In the genomic region with DNA sequence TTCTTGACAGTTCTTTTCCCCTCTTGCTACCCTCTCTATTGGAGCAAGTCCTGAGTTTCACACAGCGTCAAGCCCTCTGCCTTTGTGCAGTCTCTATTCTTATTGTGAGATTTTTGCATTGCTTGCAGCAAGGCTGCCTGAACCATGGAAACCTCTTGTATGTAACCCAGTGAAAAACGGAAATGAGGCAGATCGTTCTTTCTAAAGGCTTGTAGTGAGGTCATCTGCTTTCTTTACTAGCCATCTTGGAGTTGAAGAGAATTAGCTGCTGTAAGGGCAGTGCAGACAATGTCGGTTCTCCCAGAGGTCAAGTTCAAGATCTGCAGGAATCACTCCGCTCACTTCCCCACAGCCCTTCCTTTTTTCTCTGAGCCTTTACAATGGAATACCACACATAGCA, we compare ENCODE assay signal across 15 mouse cellular contexts. TPM values are rescaled to one million over a fixed set of nuclear protein-coding genes. Genes with fewer than 3 reads are reported as not detected.
DNase-seq lines count a peak whose midpoint lies in the region; ATAC-seq and TF ChIP-seq lines count a peak whose summit lies in the region.
"Had no signal": no experiment of that assay in that cellular context is flagged by ENCODE, and none has a peak within 500 bp of the region (broad histone marks: within the 10 kb centered on the region; RNA-seq: fewer than 3 reads in every experiment).

No protein-coding gene starts in this region.

- ATAC-seq in liver, postnatal 0 days: no peak
- ATAC-seq in forebrain, embryonic 12.5 days (ENCODE audit: low FRiP score): peak; percentile 84
- ATAC-seq in hindbrain, embryonic 16.5 days: peak; percentile 94
- peak; percentile 82 for ATAC-seq in neural tube, embryonic 13.5 days (ENCODE audit: low read depth)
- ATAC-seq: intestine, embryonic 15.5 days had no signal

- H3K27ac ChIP-seq in liver, adult 2 months (replicated peaks; ENCODE audit: insufficient read depth, low read depth, low read length): no peak overlapping the region
- H3K27ac ChIP-seq in liver, postnatal 0 days (ENCODE audit: low read depth): no peak overlapping the region
- H3K27ac ChIP-seq in forebrain, embryonic 12.5 days: peak overlapping the region; percentile 5; the same call in 1 of the 2 replicates
- no peak overlapping the region for H3K27ac ChIP-seq in hindbrain, embryonic 16.5 days (ENCODE audit: low read depth, low read length)
- 0 out of 2 replicates have a peak overlapping the region, but pooled peaks have one; percentile 0 for H3K27ac ChIP-seq in neural tube, embryonic 13.5 days (replicated peaks)
- H3K27ac ChIP-seq: intestine, embryonic 15.5 days; stomach, postnatal 0 days had no signal

- no peaks in the 10 kb centered on the region for H3K4me1 ChIP-seq in liver, adult 2 months (ENCODE audit: control insufficient read depth, insufficient read depth, low read length)
- no peaks in the 10 kb centered on the region for H3K4me1 ChIP-seq in liver, postnatal 0 days (ENCODE audit: insufficient read depth)
- H3K4me1 ChIP-seq in forebrain, embryonic 12.5 days: peaks cover 13% of the 10 kb centered on the region
- no peaks in the 10 kb centered on the region for H3K4me1 ChIP-seq in hindbrain, embryonic 16.5 days (ENCODE audit: control insufficient read depth, insufficient read depth, low read depth, low read length)
- peaks cover 5% of the 10 kb centered on the region; the same call in 1 of the 2 replicates for H3K4me1 ChIP-seq in neural tube, embryonic 13.5 days (replicated peaks)
- H3K4me1 ChIP-seq: heart, embryonic 12.5 days; intestine, embryonic 15.5 days; megakaryocyte, embryonic 14.5 days had no signal

- no peaks in the 10 kb centered on the region for H3K27me3 ChIP-seq in liver, adult 2 months (ENCODE audit: control insufficient read depth, insufficient read depth, low read length)
- H3K27me3 ChIP-seq in liver, postnatal 0 days (ENCODE audit: insufficient read depth, low read length): no peaks in the 10 kb centered on the region
- H3K27me3 ChIP-seq in forebrain, embryonic 12.5 days: no peaks in the 10 kb centered on the region
- no peaks in the 10 kb centered on the region for H3K27me3 ChIP-seq in hindbrain, embryonic 16.5 days (replicated peaks; ENCODE audit: control insufficient read depth, insufficient read depth, low read length)
- no peaks in the 10 kb centered on the region for H3K27me3 ChIP-seq in neural tube, embryonic 13.5 days
- H3K27me3 ChIP-seq: heart, embryonic 12.5 days; intestine, embryonic 15.5 days; megakaryocyte, embryonic 14.5 days had no signal

- H3K9ac ChIP-seq in liver, adult 2 months (ENCODE audit: low read depth, low read length): no peak overlapping the region
- H3K9ac ChIP-seq in liver, postnatal 0 days (replicated peaks): no peak overlapping the region
- H3K9ac ChIP-seq in forebrain, embryonic 12.5 days: no peak overlapping the region
- no peak overlapping the region for H3K9ac ChIP-seq in hindbrain, embryonic 16.5 days (ENCODE audit: low read depth, low read length)
- no peak overlapping the region for H3K9ac ChIP-seq in neural tube, embryonic 13.5 days
- H3K9ac ChIP-seq: heart, embryonic 12.5 days; intestine, embryonic 15.5 days had no signal

- WGBS in liver, adult 2 months: 69% methylated on average over 5 of the region's 5 CpGs
- 64% methylated on average over 5 of the region's 5 CpGs for WGBS in liver, postnatal 0 days (ENCODE audit: insufficient replicate concordance)
- WGBS in forebrain, embryonic 12.5 days: 19% methylated on average over 5 of the region's 5 CpGs
- WGBS in hindbrain, embryonic 16.5 days: 11% methylated on average over 5 of the region's 5 CpGs
- WGBS in neural tube, embryonic 13.5 days: 13% methylated on average over 5 of the region's 5 CpGs

- H3K9me3 ChIP-seq in liver, postnatal 0 days (ENCODE audit: low read length): no peaks in the 10 kb centered on the region
- H3K9me3 ChIP-seq in forebrain, embryonic 12.5 days: no peaks in the 10 kb centered on the region
- no peaks in the 10 kb centered on the region for H3K9me3 ChIP-seq in hindbrain, embryonic 16.5 days (ENCODE audit: control insufficient read depth, low read length)
- H3K9me3 ChIP-seq in neural tube, embryonic 13.5 days: no peaks in the 10 kb centered on the region
- H3K9me3 ChIP-seq: heart, embryonic 12.5 days; intestine, embryonic 15.5 days; megakaryocyte, embryonic 14.5 days had no signal

- no peak for TF ChIP-seq EP300 in liver, postnatal 0 days (IDR thresholded peaks at IDR 0.05; ENCODE audit: low read depth)

- H3K4me3 ChIP-seq in liver, adult 2 months (ENCODE audit: insufficient read depth, low read depth, low read length): no peak overlapping the region
- no peak overlapping the region for H3K4me3 ChIP-seq in liver, postnatal 0 days (ENCODE audit: low read depth, low read length)
- H3K4me3 ChIP-seq in forebrain, embryonic 12.5 days (replicated peaks): no peak overlapping the region
- no peak overlapping the region for H3K4me3 ChIP-seq in hindbrain, embryonic 16.5 days (ENCODE audit: low read length)
- H3K4me3 ChIP-seq in neural tube, embryonic 13.5 days: no peak overlapping the region
- H3K4me3 ChIP-seq: heart, embryonic 12.5 days; intestine, embryonic 15.5 days; megakaryocyte, embryonic 14.5 days had no signal

- no peak overlapping the region for H3K4me2 ChIP-seq in liver, postnatal 0 days (ENCODE audit: low read depth, low read length)
- no peak overlapping the region for H3K4me2 ChIP-seq in forebrain, embryonic 12.5 days
- H3K4me2 ChIP-seq in hindbrain, embryonic 16.5 days (ENCODE audit: low read length): no peak overlapping the region
- no peak overlapping the region for H3K4me2 ChIP-seq in neural tube, embryonic 13.5 days
- H3K4me2 ChIP-seq: heart, embryonic 12.5 days; intestine, embryonic 15.5 days had no signal

- TF ChIP-seq POLR2A in liver, adult 2 months (IDR thresholded peaks at IDR 0.05; ENCODE audit: extremely low read depth, insufficient read depth, low read length): no peak

- no peaks in the 10 kb centered on the region for H3K79me2 ChIP-seq in liver, adult 2 months (ENCODE audit: control insufficient read depth, insufficient read depth, low read length)

- peak; percentile 30 for DNase-seq in liver, adult 2 months (ENCODE audit: extremely low read depth, low read depth, low spot score)
- DNase-seq in liver, postnatal 0 days: no peak
- no peak for DNase-seq in lung, adult 18-20 months
- no peak for DNase-seq in cerebellum, postnatal 14 days
- no peak for DNase-seq in yolk sac, embryonic 10.5 days (ENCODE audit: low spot score)
- DNase-seq: adrenal gland, adult 8-10 months; kidney, postnatal 36 days; lung, adult 2 months had no signal

- TF ChIP-seq CTCF in liver, adult 2 months (IDR thresholded peaks at IDR 0.05; ENCODE audit: low read depth, low read length): no peak
- TF ChIP-seq CTCF in liver, postnatal 0 days (IDR thresholded peaks at IDR 0.05; ENCODE audit: low read depth): no peak

- H3K36me3 ChIP-seq in liver, adult 2 months (ENCODE audit: control insufficient read depth, insufficient read depth, low read length): no peaks in the 10 kb centered on the region
- no peaks in the 10 kb centered on the region for H3K36me3 ChIP-seq in liver, postnatal 0 days (replicated peaks; ENCODE audit: insufficient read depth, low read length)
- H3K36me3 ChIP-seq in forebrain, embryonic 12.5 days (replicated peaks): no peaks in the 10 kb centered on the region
- H3K36me3 ChIP-seq in hindbrain, embryonic 16.5 days (ENCODE audit: control insufficient read depth, insufficient read depth, low read length): no peaks in the 10 kb centered on the region
- no peaks in the 10 kb centered on the region for H3K36me3 ChIP-seq in neural tube, embryonic 13.5 days
- H3K36me3 ChIP-seq: heart, embryonic 12.5 days; intestine, embryonic 15.5 days had no signal

RNA-seq across cellular contexts. Expression of a gene that starts 34.5 kb away (rescaled TPM):
- 56.2 and 69.3 TPM in 2 replicates for total RNA-seq in liver, adult 2 months (2014; rRNA removed)
- 45.8 and 50.7 TPM in 2 replicates for polyA plus RNA-seq in liver, adult 2 months (2012; rRNA removed)
- 40.0 and 40.7 TPM in 2 replicates for polyA plus RNA-seq in liver, postnatal 0 days (2015; fragmentation: Nextera tagmentation; extraction: Ambion mirVana)
- 7.5 and 7.7 TPM in 2 replicates for polyA plus RNA-seq in forebrain, embryonic 12.5 days (2016; fragmentation: Nextera tagmentation; extraction: Ambion mirVana)
- 36.7 and 41.4 TPM in 2 replicates for polyA plus RNA-seq in hindbrain, embryonic 16.5 days (2015; fragmentation: Nextera tagmentation; extraction: Ambion mirVana)
- polyA plus RNA-seq in neural tube, embryonic 13.5 days (2015; fragmentation: Nextera tagmentation; extraction: Ambion mirVana): 29.7 and 32.4 TPM in 2 replicates

RNA-seq across cellular contexts. Expression of a gene that starts 44.0 kb away (rescaled TPM):
- 5.9 and 10.0 TPM in 2 replicates for total RNA-seq in liver, adult 2 months (2014; rRNA removed)
- 0.59 and 0.61 TPM in 2 replicates for polyA plus RNA-seq in liver, adult 2 months (2012; rRNA removed)
- polyA plus RNA-seq in liver, postnatal 0 days (2015; fragmentation: Nextera tagmentation; extraction: Ambion mirVana): 7.9 TPM in 2 replicates
- 969 and 1,158 TPM in 2 replicates for polyA plus RNA-seq in forebrain, embryonic 12.5 days (2016; fragmentation: Nextera tagmentation; extraction: Ambion mirVana)
- 2,193 and 2,866 TPM in 2 replicates for polyA plus RNA-seq in hindbrain, embryonic 16.5 days (2015; fragmentation: Nextera tagmentation; extraction: Ambion mirVana)
- 2,540 and 2,743 TPM in 2 replicates for polyA plus RNA-seq in neural tube, embryonic 13.5 days (2015; fragmentation: Nextera tagmentation; extraction: Ambion mirVana)

Comparison
In these comparisons a context has a peak if more than half of its experiments do, and no peak if none do; other contexts are left out.
1. H3K27ac ChIP-seq: peak in forebrain, embryonic 12.5 days (single experiment) and neural tube, embryonic 13.5 days (single experiment); none in liver, adult 2 months (single experiment), liver, postnatal 0 days (single experiment) and hindbrain, embryonic 16.5 days (single experiment).
2. RNA of a gene that starts 44.0 kb away (polyA plus RNA-seq): 2,193 to 2,866 TPM in hindbrain, embryonic 16.5 days, 2,540 to 2,743 TPM in neural tube, embryonic 13.5 days and 969 to 1,158 TPM in forebrain, embryonic 12.5 days; 7.9 TPM in liver, postnatal 0 days and 0.59 to 0.61 TPM in liver, adult 2 months; every median in the first group is over 100 times any median in the second.